Mouse (Mus musculus): ENCODE results near the gene 1700015G11Rik. TPM values are rescaled to one million over a fixed set of nuclear protein-coding genes. Genes with fewer than 3 reads are reported as not detected.

1700015G11Rik gene
- not detected in 2 replicates for polyA plus RNA-seq (2014; fragmentation: Nextera tagmentation; extraction: Ambion mirVana)

- no peaks in the 10 kb centered on the region for H3K4me1 ChIP-seq (ENCODE audit: control insufficient read depth, insufficient read depth, low read length)
- no peak within 1 kb of the TSS for H3K4me3 ChIP-seq (ENCODE audit: low read length)
- H3K27ac ChIP-seq (ENCODE audit: low read depth, low read length), result no peak within 1 kb of the TSS
- H3K4me2 ChIP-seq (replicated peaks; ENCODE audit: low read depth, low read length), result no peak within 1 kb of the TSS
- no peak within 1 kb of the TSS for H3K9ac ChIP-seq (ENCODE audit: low read depth, low read length)
- H3K9me3 ChIP-seq (ENCODE audit: control insufficient read depth, low read length), result no peaks in the 10 kb centered on the region
- 88% methylated on average over 3 of the region's 3 CpGs for WGBS
- no peak for ATAC-seq (ENCODE audit: low FRiP score, low TSS enrichment)
- no peaks in the 10 kb centered on the region for H3K36me3 ChIP-seq (ENCODE audit: control insufficient read depth, insufficient read depth, low read length)
- H3K27me3 ChIP-seq (ENCODE audit: control insufficient read depth, insufficient read depth, low read length), result no peaks in the 10 kb centered on the region
These were observed at the start of gene 1700015G11Rik for GRCm38 (mm10) chr7:52015628-52016027. TSS of gene 1700015G11Rik (minus strand) at chr7:52015728.

DNA sequence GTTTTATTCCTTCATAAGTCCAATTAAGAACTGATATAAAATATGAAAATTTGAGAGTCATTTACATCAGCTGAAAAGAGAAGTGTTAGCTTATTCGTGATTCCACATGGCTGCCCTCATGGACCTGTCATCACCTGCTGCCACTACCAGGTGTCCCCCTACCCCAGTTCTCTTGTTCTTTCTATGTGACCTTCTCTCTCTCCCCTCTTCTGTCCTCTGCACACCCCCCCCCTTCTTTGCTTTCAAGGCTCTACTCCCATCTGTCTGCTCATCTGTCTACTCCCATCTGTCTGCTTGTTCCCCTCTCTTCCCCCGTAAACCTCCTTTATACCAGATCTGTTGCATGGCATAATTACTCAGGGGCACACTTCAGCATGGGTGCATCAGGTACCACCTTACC is 41.4 kb upstream of the 1700015G11Rik start:
- no peak overlapping the region for H3K9ac ChIP-seq (ENCODE audit: low read depth, low read length)
- no peaks in the 10 kb centered on the region for H3K4me1 ChIP-seq (ENCODE audit: control insufficient read depth, insufficient read depth, low read length)
- H3K27me3 ChIP-seq (ENCODE audit: control insufficient read depth, insufficient read depth, low read length), result no peaks in the 10 kb centered on the region
- no peak overlapping the region for H3K4me2 ChIP-seq (replicated peaks; ENCODE audit: low read depth, low read length)
- H3K36me3 ChIP-seq (ENCODE audit: control insufficient read depth, insufficient read depth, low read length), result no peaks in the 10 kb centered on the region
- no peaks in the 10 kb centered on the region for H3K9me3 ChIP-seq (ENCODE audit: control insufficient read depth, low read length)
- H3K27ac ChIP-seq (ENCODE audit: low read depth, low read length), result no peak overlapping the region
- ATAC-seq (ENCODE audit: low FRiP score, low TSS enrichment), result no peak
- H3K4me3 ChIP-seq (ENCODE audit: low read length), result no peak overlapping the region
- 77% methylated on average over 2 of the region's 2 CpGs for WGBS

GRCm38 (mm10) chr7:52056274-52056673 is 40.7 kb upstream of the 1700015G11Rik start:
- 74% methylated on average over 4 of the region's 4 CpGs for WGBS
- no peak overlapping the region for H3K4me2 ChIP-seq (replicated peaks; ENCODE audit: low read depth, low read length)
- no peak overlapping the region for H3K9ac ChIP-seq (ENCODE audit: low read depth, low read length)
- no peaks in the 10 kb centered on the region for H3K9me3 ChIP-seq (ENCODE audit: control insufficient read depth, low read length)
- no peaks in the 10 kb centered on the region for H3K4me1 ChIP-seq (ENCODE audit: control insufficient read depth, insufficient read depth, low read length)
- H3K4me3 ChIP-seq (ENCODE audit: low read length), result no peak overlapping the region
- H3K27ac ChIP-seq (ENCODE audit: low read depth, low read length), result no peak overlapping the region
- ATAC-seq (ENCODE audit: low FRiP score, low TSS enrichment), result no peak
- no peaks in the 10 kb centered on the region for H3K27me3 ChIP-seq (ENCODE audit: control insufficient read depth, insufficient read depth, low read length)
- no peaks in the 10 kb centered on the region for H3K36me3 ChIP-seq (ENCODE audit: control insufficient read depth, insufficient read depth, low read length)

GRCm38 (mm10) chr7:52055831-52056230 is 40.3 kb upstream of the 1700015G11Rik start:
- Histone ChIP-seq H3K4me2 (replicated peaks; ENCODE audit: low read depth, low read length) (no peak overlapping the region), H3K9ac (ENCODE audit: low read depth, low read length) (no peak overlapping the region), H3K4me3 (ENCODE audit: low read length) (no peak overlapping the region), H3K36me3 (ENCODE audit: control insufficient read depth, insufficient read depth, low read length) (no peaks in the 10 kb centered on the region), H3K9me3 (ENCODE audit: control insufficient read depth, low read length) (no peaks in the 10 kb centered on the region), H3K27ac (ENCODE audit: low read depth, low read length) (no peak overlapping the region), H3K27me3 (ENCODE audit: control insufficient read depth, insufficient read depth, low read length) (no peaks in the 10 kb centered on the region), H3K4me1 (ENCODE audit: control insufficient read depth, insufficient read depth, low read length) (no peaks in the 10 kb centered on the region)
- no peak for ATAC-seq (ENCODE audit: low FRiP score, low TSS enrichment)
- 81% methylated on average over 2 of the region's 2 CpGs for WGBS

- Histone ChIP-seq H3K4me2 (replicated peaks; ENCODE audit: low read depth, low read length) (no peak overlapping the region), H3K27me3 (ENCODE audit: control insufficient read depth, insufficient read depth, low read length) (no peaks in the 10 kb centered on the region), H3K4me3 (ENCODE audit: low read length) (no peak overlapping the region), H3K36me3 (ENCODE audit: control insufficient read depth, insufficient read depth, low read length) (no peaks in the 10 kb centered on the region), H3K9me3 (ENCODE audit: control insufficient read depth, low read length) (no peaks in the 10 kb centered on the region), H3K9ac (ENCODE audit: low read depth, low read length) (no peak overlapping the region), H3K27ac (ENCODE audit: low read depth, low read length) (no peak overlapping the region), H3K4me1 (ENCODE audit: control insufficient read depth, insufficient read depth, low read length) (no peaks in the 10 kb centered on the region)
- peak; percentile 77; the same call in 1 of the 2 replicates for ATAC-seq (ENCODE audit: low FRiP score, low TSS enrichment)
- WGBS, result 44% methylated on average over 8 of the region's 8 CpGs
These were observed 22.4 kb upstream of the 1700015G11Rik start for GRCm38 (mm10) chr7:52037600-52038582.

- Histone ChIP-seq H3K4me3 (ENCODE audit: low read length) (no peak overlapping the region), H3K36me3 (ENCODE audit: control insufficient read depth, insufficient read depth, low read length) (no peaks in the 10 kb centered on the region), H3K9me3 (ENCODE audit: control insufficient read depth, low read length) (no peaks in the 10 kb centered on the region), H3K27me3 (ENCODE audit: control insufficient read depth, insufficient read depth, low read length) (no peaks in the 10 kb centered on the region), H3K27ac (ENCODE audit: low read depth, low read length) (no peak overlapping the region), H3K4me2 (replicated peaks; ENCODE audit: low read depth, low read length) (no peak overlapping the region), H3K4me1 (ENCODE audit: control insufficient read depth, insufficient read depth, low read length) (no peaks in the 10 kb centered on the region), H3K9ac (ENCODE audit: low read depth, low read length) (no peak overlapping the region)
- WGBS, result 92% methylated on average over 5 of the region's 5 CpGs
- no peak for ATAC-seq (ENCODE audit: low FRiP score, low TSS enrichment)
These were observed 8.6 kb upstream of the 1700015G11Rik start for GRCm38 (mm10) chr7:52024050-52024626.

DNA sequence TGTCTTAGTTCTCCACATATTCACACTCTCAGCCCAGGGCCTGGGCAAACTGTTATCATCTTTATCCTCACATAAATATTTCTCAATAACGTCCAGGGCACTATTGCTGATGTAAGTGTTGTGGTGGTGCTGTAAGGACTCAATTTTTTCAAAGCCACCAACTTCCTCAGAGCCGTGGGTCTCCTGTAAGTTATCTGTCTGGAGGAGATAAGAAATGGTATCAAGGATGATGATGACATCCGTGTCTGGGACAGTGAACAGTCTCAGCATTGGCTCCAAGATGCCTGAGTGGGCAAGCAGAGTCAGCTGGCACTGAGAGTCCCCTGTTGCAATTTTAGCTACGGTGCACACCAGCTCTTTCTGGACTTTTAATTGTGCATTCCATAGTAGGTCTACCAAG is 6.5 kb upstream of the 1700015G11Rik start:
- H3K9me3 ChIP-seq (ENCODE audit: control insufficient read depth, low read length), result no peaks in the 10 kb centered on the region
- WGBS, result 82% methylated on average over 4 of the region's 4 CpGs
- no peaks in the 10 kb centered on the region for H3K27me3 ChIP-seq (ENCODE audit: control insufficient read depth, insufficient read depth, low read length)
- H3K27ac ChIP-seq (ENCODE audit: low read depth, low read length), result no peak overlapping the region
- no peak overlapping the region for H3K4me3 ChIP-seq (ENCODE audit: low read length)
- no peaks in the 10 kb centered on the region for H3K4me1 ChIP-seq (ENCODE audit: control insufficient read depth, insufficient read depth, low read length)
- no peak overlapping the region for H3K4me2 ChIP-seq (replicated peaks; ENCODE audit: low read depth, low read length)
- H3K9ac ChIP-seq (ENCODE audit: low read depth, low read length), result no peak overlapping the region
- ATAC-seq (ENCODE audit: low FRiP score, low TSS enrichment), result no peak
- no peaks in the 10 kb centered on the region for H3K36me3 ChIP-seq (ENCODE audit: control insufficient read depth, insufficient read depth, low read length)

- Histone ChIP-seq H3K4me2 (replicated peaks; ENCODE audit: low read depth, low read length) (no peak overlapping the region), H3K4me1 (ENCODE audit: control insufficient read depth, insufficient read depth, low read length) (no peaks in the 10 kb centered on the region), H3K27ac (ENCODE audit: low read depth, low read length) (no peak overlapping the region), H3K9me3 (ENCODE audit: control insufficient read depth, low read length) (no peaks in the 10 kb centered on the region), H3K9ac (ENCODE audit: low read depth, low read length) (no peak overlapping the region), H3K27me3 (ENCODE audit: control insufficient read depth, insufficient read depth, low read length) (no peaks in the 10 kb centered on the region), H3K36me3 (ENCODE audit: control insufficient read depth, insufficient read depth, low read length) (no peaks in the 10 kb centered on the region), H3K4me3 (ENCODE audit: low read length) (no peak overlapping the region)
- 95% methylated on average over 1 of the region's 1 CpGs for WGBS
- ATAC-seq (ENCODE audit: low FRiP score, low TSS enrichment), result no peak
These were observed 348 bp downstream of the 1700015G11Rik start for GRCm38 (mm10) chr7:52015180-52015579.

- no peak overlapping the region for H3K27ac ChIP-seq (ENCODE audit: low read depth, low read length)
- 80% methylated on average over 7 of the region's 7 CpGs for WGBS
- H3K4me1 ChIP-seq (ENCODE audit: control insufficient read depth, insufficient read depth, low read length), result no peaks in the 10 kb centered on the region
- no peaks in the 10 kb centered on the region for H3K36me3 ChIP-seq (ENCODE audit: control insufficient read depth, insufficient read depth, low read length)
- H3K27me3 ChIP-seq (ENCODE audit: control insufficient read depth, insufficient read depth, low read length), result no peaks in the 10 kb centered on the region
- H3K9me3 ChIP-seq (ENCODE audit: control insufficient read depth, low read length), result no peaks in the 10 kb centered on the region
- no peak overlapping the region for H3K4me2 ChIP-seq (replicated peaks; ENCODE audit: low read depth, low read length)
- H3K9ac ChIP-seq (ENCODE audit: low read depth, low read length), result no peak overlapping the region
- no peak overlapping the region for H3K4me3 ChIP-seq (ENCODE audit: low read length)
- no peak for ATAC-seq (ENCODE audit: low FRiP score, low TSS enrichment)
These were observed 2.1 kb downstream of the 1700015G11Rik start for GRCm38 (mm10) chr7:52013457-52013856.

All from kidney, embryonic 14.5 days (tissue).